Mouse (Mus musculus) right cerebral cortex, postnatal 25 days (tissue): ENCODE data around the gene Cldn10.
"Not testable (repeated sequence)": the region's sequence is repeated elsewhere in the genome, so short reads cannot be mapped to it uniquely, and the experiment has no call there.

ENCODE experiments used
- DNase-seq: peaks from one replicate; pipeline ENCODE4 v3.0.0; 2022

Gene Cldn10

GRCm38 (mm10) chr14:118787621-118788020 is at the start of gene Cldn10:
TSS of gene Cldn10 (plus strand) at chr14:118787908.
- no peak for DNase-seq

GRCm38 (mm10) chr14:118741780-118742179 is 45.9 kb upstream of the Cldn10 start:
- DNase-seq, result no peak

DNA sequence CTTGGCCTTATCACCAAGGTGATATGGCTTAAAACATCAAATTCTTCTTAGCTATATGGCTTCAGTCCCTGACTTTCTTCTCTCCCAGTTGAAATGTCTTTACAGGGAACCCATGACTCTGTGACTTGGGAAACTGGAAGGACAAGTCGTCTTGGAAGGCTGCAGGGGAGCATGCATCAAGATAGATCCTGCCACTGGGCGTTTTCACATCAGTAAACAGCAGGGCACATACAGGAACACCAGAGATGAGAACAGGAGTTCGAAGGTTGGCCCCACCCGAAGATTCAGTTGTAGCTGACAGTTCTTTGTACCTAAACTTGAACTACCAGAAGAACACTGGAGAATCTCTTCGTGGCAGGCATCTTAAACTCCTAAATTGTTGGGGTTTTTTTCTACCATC is 44.8 kb upstream of the Cldn10 start:
- DNase-seq, result no peak

DNA sequence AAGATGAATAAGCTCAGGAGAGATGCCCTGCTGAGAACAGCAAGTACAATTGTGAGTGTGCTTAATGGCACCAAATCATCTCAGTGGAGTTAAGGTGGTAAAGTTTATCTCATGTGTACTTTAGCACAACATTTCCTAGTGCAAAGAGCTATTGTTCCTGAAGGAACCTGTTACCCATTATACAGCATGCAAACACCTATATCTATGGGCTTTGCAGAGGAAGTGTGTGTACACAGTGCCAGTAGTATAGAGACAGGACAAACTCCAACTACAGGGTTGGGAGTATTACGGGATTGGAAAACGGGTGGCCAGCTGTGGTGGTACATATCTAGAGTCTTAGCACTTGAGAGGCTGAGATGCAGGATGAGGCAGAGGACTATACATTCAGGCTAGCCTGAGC is 38.6 kb upstream of the Cldn10 start:
- no peak for DNase-seq

DNA sequence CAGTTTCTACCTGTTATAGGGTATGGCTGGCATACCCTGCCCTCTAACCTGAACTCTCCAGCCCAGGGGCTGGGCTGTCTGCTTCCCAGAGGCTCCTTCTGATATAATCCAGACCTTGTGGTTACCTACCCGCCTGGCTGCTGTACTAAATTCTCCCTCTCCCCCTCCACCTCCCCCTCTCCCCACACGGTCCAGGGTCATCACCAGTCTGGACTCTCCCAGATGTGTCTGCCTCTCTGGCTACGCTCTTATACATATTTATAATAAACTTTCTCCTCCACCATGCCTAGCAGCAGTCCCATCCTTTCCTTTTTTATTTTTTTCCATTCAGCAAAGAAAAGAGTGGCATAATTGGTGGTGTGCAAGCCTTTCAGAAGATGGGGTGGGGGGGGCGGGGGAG is 38.0 kb upstream of the Cldn10 start:
- DNase-seq, result no peak

DNA sequence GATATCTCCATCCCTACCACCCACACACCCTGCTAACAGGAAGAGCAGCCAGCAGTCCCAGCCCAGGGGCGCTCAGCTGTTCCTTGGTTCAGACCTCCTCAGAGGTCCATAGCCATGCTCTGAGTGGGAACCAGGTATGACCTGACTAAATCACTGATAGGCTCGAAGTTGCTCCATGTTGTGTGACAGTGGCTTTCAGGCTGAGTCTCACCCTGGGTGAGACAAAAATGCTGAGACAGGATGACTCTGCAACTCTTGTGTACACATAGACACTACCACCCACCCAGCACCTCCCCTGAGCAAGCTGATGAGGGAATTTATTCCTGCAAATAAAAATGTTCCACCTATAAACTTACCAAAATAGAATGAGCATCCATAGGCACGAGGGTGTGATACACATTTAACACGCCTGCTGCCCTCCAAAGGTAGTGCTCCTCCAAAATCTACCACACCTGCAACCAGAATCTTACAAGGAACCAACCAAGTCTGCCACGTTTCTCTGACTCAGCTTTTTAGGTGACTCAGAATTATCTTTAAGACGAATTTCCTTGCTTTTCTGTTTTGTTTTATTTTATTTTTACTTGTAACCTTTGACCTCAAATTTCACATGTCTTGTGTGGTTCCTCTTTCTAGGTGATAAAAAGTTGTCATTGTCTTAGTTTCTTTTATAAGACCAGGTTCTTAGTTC is 37.1 kb upstream of the Cldn10 start:
- peak; percentile 8 for DNase-seq

DNA sequence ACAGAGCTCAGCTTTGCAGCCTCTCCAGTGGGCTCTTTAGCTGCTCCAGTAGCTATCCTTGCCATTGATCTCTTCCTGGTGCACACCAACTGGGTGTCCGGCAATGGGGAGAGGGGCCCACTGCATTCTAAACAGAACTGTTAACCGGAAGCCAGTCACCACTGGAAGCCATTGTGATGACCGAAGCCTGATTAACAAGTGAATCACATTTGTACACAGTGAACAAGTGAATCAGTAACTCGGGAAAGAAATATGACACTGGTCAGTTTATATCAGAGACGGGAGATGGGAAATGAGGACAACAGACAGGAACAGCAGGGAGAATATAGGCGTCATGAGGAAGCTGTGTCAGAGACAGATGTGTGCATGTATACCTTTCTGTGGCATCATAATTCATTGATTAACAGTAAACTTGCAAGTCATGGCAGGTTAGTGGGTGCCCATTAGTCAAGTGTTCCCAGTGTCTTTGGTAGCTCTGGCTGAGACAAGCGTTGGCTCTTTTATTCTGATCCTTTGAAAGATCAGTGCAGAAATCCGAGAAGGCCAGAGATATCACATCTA is 36.4 kb upstream of the Cldn10 start:
- no peak for DNase-seq

- DNase-seq, result no peak
These were observed 31.7 kb upstream of the Cldn10 start for GRCm38 (mm10) chr14:118756015-118756414.

DNA sequence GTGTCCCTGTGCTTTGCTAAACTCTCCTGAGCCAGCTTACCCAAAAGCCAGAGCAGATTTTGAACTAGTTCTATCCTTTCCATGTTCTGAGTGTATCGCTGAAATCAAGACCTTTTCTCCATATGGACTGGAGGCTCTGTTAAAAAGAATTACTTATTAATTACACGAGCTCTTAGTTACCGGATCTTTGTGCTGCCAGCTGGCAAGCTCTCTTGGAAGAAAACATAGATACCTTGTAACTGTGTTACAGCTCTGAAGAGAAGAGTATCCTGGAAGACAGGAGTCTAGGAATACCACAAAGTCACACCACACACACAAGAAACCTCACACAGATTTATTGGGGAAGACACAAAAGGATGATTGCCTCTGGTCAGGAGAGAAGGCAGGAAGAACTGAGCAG is 31.1 kb upstream of the Cldn10 start:
- DNase-seq, result no peak

GRCm38 (mm10) chr14:118763362-118763761 is 24.3 kb upstream of the Cldn10 start:
- not testable (repeated sequence) for DNase-seq

- no peak for DNase-seq
These were observed 23.7 kb upstream of the Cldn10 start for GRCm38 (mm10) chr14:118763917-118764495.

DNA sequence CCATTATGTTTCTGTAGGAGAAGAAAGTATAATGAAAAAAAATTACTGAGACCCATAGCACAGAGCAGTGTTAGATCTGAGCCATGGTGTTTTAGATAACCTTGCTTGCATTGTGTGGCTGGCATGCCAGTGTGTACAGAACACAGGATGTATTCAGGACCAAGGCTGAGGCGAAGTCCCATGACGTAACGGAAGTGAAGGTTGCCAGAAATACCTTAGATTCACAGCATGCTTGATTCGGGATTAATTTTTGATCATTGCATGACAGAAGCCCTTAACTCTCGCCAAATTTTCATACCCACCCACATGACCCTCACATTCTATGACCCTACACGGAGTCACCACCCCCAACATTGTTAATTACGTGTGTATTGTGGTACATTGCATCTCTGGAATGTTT is 22.4 kb upstream of the Cldn10 start:
- DNase-seq, result no peak

DNA sequence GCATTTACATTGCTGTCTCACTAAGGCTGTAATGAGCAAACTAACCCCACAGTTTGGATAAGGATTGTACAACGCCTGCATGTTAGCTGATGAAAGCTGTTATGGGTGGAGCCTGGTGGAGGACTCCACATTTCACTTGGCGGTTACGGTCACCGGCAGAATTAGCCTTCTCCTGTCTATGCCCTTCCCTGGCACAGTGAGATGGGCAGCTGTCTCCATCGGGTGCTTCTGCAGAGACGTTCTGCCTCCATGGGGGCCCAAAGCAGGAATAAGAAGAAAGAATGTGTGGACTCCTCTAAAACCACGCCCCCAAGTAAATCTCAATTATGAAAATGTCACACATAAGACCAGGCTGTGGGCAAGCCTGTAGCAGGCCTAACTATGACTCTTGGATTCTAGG is 21.8 kb upstream of the Cldn10 start:
- no peak for DNase-seq

DNA sequence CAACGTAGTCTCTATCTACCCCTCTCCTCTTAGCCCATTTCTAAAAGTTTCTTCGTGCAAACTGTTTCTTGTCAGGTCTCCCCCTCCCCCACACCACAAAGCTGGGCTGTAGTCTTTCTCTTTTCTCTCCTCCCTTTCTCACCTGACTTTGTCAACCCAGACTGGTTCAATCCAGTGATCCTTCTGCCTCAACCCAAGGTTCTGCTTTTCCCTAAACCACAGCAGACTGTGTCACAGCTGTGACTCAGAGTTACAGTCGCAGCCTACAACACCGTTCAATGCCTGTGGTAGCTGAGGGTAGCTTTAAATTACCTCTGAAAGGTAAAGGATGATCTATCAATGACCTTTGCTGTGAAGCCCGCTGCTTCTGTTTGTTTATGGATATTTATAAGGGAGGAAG is 21.3 kb upstream of the Cldn10 start:
- no peak for DNase-seq

- peak; percentile 79 for DNase-seq
These were observed 19.9 kb upstream of the Cldn10 start for GRCm38 (mm10) chr14:118767673-118768353.

DNA sequence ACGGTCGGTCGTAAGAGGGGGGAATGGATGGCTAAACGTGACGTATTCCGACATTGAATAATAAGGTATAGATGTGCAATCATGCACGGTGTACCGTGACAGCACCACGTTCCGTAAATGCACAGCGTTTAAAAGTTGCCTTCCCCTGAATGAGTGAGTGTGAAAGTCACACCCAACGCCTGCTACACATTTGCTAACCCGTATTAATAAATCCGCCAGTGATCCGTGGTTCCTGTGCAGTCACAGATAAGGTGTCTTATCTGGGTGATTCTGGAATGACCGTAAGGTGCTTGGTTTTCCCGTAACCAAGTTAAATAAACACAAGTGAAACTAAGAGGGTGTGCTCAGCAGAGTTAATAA is 19.4 kb upstream of the Cldn10 start:
- DNase-seq, result no peak

DNA sequence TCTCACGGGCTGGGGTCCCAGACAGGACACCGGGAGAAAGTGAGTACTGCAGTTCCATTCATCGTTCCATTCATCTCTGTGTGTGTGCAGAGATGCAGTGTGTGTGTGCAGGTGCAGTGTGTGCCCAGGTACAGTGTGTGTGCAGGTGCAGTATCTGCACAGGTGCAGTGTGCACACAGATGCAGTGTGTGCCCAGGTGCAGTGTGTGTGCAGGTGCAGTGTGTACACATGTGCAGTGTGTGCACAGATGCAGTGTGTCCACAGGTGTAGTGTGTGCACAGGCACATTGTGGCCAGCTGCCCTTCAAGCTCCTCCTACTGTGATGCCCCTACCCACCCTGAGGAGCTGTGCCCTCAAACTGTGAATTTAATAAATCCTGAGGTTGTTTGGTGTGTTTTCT is 14.0 kb upstream of the Cldn10 start:
- no peak for DNase-seq

- DNase-seq, result no peak
These were observed 12.9 kb upstream of the Cldn10 start for GRCm38 (mm10) chr14:118774507-118775428.

DNA sequence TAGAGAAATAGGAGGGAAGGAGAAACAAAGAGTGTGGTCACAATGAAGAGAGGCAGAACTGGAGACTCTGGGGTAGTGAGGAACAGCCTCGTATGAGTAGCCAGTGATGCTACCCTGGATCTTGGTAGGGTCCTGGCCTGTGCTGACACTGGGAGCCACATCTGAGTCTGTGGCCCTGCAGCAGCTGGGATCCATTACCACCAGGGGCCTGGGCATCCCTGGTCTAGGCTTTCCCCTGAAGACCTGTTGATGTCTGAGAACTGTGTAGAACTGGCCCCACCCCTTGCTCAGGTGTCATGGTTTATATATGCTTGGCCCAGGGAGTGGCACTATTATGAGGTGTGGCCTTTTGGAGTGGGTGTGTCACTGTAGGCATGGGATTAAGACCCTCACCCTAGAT is 12.2 kb upstream of the Cldn10 start:
- no peak for DNase-seq

GRCm38 (mm10) chr14:118776372-118776771 is 11.3 kb upstream of the Cldn10 start:
- no peak for DNase-seq

DNA sequence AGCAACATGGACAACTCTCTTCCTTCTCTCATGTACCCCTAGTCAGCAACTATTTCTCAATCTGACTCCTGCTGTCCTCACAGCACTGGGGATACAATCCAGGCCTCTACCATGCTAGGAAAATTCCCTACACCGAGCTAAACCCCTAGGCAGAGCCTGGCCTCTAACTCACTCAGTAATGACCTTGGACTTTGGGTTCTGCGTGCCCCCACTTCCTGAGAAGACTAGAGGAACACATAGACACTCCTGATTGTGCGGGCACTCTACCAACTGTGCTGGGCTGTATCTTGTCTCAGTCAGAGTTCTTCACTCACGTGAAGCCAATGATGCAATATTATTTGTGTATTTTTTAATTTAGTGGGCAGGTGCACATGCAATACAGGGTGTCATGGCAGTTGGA is 10.2 kb upstream of the Cldn10 start:
- no peak for DNase-seq

DNA sequence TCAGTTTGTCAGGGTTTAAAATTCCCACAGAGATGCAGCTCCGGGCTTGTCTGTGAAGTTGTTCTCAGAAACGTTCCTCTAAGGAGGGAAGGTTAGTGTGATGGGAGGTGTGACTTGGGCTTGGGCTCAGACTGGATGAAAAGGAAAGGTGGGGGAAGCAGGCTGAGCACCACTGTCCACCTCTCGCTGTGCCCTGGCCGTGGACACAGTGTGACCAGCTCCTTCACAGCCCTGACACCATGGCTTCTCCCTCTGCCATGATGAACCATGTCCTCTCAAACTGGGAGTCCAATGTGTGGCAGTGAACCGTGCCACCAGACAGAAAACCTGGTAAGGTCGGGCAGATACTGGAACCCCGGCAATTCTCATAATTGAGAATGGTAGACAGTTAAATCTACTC is 6.1 kb upstream of the Cldn10 start:
- no peak for DNase-seq

DNA sequence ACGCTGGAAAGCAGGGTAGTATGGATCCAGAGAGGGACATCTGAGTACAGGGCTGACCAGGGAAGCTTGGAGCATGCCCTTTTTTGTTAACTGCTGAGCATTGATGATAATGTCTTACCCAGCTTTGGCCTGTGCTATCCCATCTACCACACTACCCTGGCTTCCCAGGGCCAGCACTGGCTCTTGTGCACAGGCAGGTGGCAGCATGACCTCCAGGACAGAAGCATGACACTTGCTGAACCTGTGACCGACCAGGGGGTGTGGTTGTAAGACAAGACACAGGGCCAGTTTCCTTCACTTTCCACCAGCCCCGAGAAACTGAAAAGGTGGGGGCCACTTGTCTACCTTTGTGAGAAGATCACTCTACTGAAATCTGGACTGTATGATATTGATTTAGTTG is 5.5 kb upstream of the Cldn10 start:
- no peak for DNase-seq
